Mouse (Mus musculus) heart, postnatal 25 days (tissue): Measurements from ENCODE around the gene Gm5624. TPM values are rescaled to one million over a fixed set of nuclear protein-coding genes. Genes with fewer than 3 reads are reported as not detected.
A peak's percentile ranks its signal among the peaks of the same experiment; 100 is the strongest.
"Not testable (repeated sequence)": the region's sequence is repeated elsewhere in the genome, so short reads cannot be mapped to it uniquely, and the experiment has no call there.

ENCODE experiments used
- DNase-seq: peaks from one replicate; pipeline ENCODE4 v3.0.0; 2022; ENCODE audit warnings: low spot score
- intact Hi-C: fragments of 180-260 bp; cut with DNase I; formaldehyde crosslinking; loops from one replicate; pipeline ENCODE4 v1.15.1; 2025
- total RNA-seq, 2 experiments: library from RNA; stranded (reverse); gene quantifications; 2 replicates each; pipeline ENCODE4 v1.2.3; 2021

Gene Gm5624
- total RNA-seq: not detected

- intact Hi-C loops, DNase-seq: not testable (repeated sequence)
Observed at GRCm38 (mm10) chr14:44627737-44628136, at the start of gene Gm5624. Gene Gm5624, minus strand, starts transcription at chr14:44627938.

- peak; percentile 1 for DNase-seq
- intact Hi-C loops: not testable (repeated sequence)
Observed at GRCm38 (mm10) chr14:44591765-44592164, 36.0 kb downstream of the Gm5624 start.

- DNase-seq, intact Hi-C loops: not testable (repeated sequence)
Observed at GRCm38 (mm10) chr14:44582853-44583252, 44.9 kb downstream of the Gm5624 start, which contains the start of gene Gm8247. Gene Gm8247, plus strand, starts transcription at chr14:44583153.

- intact Hi-C loops, DNase-seq: not testable (repeated sequence)
Observed at GRCm38 (mm10) chr14:44547961-44548360, 79.8 kb downstream of the Gm5624 start.

- intact Hi-C loops: not testable (repeated sequence)
Observed at GRCm38 (mm10) chr14:44517976-44518375, 109.8 kb downstream of the Gm5624 start, which contains the start of gene Gm17093. Gene Gm17093, plus strand, starts transcription at chr14:44518276.

More at GRCm38 (mm10) chr14:44517976-44518375, 109.8 kb downstream of the Gm5624 start, which contains the start of gene Gm17093:
- DNase-seq: not testable (repeated sequence)

Other genes starting within 250 kb of the Gm5624 start
- gene Gm3371, start 217.2 kb downstream of the Gm5624 start, total RNA-seq: not detected
- gene Gm8232, start 194.3 kb downstream of the Gm5624 start, total RNA-seq: not detected
- gene BC061237, start 135.5 kb downstream of the Gm5624 start, total RNA-seq: not detected
- not detected for gene Gm17093, start 109.7 kb downstream of the Gm5624 start, total RNA-seq
- gene Gm8247, start 44.8 kb downstream of the Gm5624 start, total RNA-seq: not detected
- not detected for gene Gm8257, start 78.5 kb upstream of the Gm5624 start, total RNA-seq
- not detected for gene Gm8267, start 122.4 kb upstream of the Gm5624 start, total RNA-seq
- gene Ptgdr, start 231.4 kb upstream of the Gm5624 start, total RNA-seq: not detected